Mouse (Mus musculus): ENCODE results near the gene Zfp524.
A peak's percentile ranks its signal among the peaks of the same experiment; 100 is the strongest.
"Not testable (repeated sequence)": the region's sequence is repeated elsewhere in the genome, so short reads cannot be mapped to it uniquely, and the experiment has no call there.

The Zfp524 gene

DNA sequence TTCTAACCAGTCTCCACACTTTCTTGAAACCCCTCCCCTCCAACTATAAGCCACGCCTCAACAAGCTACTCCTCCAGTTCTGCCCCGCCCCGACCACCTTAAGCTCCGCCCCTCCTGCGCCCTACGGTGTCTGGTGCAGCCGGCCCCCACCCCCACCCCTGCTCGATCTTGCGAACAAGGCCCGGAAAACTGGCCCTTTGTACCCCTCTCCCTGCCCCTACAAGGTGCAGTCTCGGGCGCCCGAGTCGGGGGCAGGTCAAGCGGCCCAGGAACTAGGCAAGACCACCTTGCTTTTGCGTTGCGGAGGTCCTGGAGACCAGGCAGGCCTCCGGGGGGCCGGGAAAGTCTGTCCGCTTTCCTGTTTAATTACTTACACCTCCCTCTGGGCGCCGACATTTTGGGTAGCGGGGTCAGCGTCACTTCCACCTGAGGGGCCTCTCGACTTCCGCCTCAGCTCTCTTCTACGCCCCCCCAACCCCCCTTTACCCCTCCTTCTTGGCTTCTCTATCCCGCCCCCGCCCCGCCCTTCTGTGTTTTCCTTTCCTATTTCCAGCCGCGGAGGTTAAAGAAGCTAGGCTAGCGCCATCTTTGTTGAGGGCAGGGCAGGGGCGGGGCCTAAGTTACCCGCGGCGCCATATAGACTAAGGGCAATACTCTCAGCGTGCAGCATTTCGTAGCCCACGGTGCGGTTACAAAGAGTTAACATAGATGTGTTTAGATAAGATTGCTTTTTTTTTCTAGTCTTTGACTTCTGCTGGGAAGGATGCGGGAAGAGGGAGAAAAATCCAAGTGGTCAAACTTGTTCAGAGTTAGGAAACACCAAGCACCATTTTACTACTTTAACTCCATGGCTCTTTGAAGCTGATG lies at the start of gene Zfp524, which contains the start of gene Fiz1:
Zfp524 (plus strand) TSS at position 165 of the 867 bp plus-strand sequence.
Fiz1 (minus strand) TSS at position 447 of the 867 bp plus-strand sequence.
- DNase-seq, result peak; percentile 99

DNA sequence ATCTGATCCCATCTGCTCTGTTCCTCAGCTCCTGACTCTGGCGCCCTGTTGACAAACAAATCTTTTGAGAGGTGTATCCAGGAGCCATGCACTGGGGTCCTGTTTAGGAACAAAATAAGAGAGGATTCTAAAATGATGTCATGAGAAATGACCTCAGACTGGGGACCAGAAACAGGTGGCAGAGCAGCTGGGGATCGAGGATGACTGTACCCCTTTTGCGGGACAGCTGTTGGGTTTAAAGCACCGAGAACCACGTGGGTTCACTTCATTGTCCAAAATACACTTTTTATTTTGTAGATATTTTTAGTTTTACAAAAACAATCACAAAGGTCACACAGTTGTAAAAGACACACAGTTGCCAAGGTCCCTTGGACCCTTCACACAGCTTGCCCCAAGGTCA lies 49.2 kb upstream of the Zfp524 start:
- DNase-seq, result no peak

DNA sequence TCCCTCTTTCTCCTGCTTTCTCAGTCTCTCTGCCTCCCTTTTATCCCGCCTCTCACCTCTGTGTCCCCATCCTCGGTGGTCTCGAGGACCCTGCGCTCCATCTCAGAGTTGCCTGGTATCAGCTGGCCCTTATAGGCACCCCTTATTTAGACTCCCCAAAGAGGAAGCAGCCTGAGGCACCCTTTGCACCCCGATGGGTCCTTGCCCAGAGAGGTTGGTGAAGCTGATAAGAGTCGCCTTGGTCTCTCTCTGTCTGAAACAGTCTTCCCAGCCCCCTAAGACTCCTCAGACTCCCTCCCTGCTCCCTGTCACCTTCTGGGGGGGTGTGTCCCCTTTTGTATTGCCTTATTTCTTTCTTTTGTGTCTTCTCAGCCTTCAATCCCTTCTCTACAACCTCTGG lies 43.1 kb upstream of the Zfp524 start, which contains the start of gene Sbk3:
Sbk3 (minus strand) TSS at position 101 of the 400 bp plus-strand sequence.
- DNase-seq, result no peak

GRCm38 (mm10) chr7:4971710-4972109 lies 42.5 kb upstream of the Zfp524 start:
- no peak for DNase-seq

DNA sequence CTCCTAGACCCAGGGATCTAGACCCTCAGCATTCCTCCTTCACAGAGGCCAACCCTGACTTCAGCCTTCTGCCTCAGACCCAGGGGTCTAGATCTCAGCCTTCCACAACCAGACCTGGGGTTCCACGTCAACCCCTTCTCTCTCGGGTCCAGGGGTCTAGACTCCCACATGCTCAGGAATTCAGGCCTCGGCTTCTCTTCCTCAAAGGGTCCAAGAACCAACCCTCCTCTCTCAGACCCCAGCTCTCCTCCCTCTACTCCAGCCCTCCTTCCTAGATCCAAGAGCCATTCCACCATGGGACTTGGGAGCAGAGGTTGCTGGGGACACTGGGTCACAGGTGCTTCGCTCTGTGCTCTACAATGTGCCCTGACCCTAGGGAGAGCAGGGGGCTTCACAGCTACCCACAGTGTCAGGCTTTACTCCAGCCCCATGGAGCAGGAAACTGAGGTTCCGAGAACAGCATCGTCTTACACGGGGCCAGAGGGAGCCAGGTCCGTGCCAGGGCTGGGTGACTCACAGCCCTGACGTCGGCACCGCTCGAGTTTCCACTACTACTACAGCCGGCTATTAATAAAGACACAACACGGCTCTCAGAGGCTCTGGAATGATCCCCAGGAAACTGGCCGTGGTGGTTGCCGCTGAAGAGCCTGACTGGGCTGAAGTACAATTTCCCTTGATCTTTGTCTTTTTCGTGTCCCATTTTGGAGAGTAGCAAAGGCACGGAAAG lies 41.7 kb upstream of the Zfp524 start:
- no peak for DNase-seq

GRCm38 (mm10) chr7:4975455-4975854 lies 38.8 kb upstream of the Zfp524 start:
- no peak for DNase-seq

DNA sequence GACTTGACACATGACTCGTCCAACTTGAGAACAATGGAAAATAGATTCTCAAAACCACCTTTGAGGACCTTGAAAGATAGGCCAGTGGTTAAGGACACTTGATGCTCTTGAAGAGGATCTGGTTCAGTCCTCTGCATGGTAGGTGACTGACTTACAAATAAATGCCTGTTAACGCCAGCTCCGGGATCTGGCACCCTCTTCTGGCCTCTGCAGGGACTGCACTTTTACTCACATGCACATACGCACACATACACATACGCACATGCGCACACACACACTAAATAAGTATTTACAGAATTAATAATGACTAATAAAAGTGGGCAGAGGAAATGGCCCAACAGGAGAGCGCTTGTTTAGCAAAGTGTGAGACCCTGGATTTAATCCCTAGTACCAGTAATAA lies 37.4 kb upstream of the Zfp524 start:
- DNase-seq, result no peak

GRCm38 (mm10) chr7:4988250-4988649 lies 26.0 kb upstream of the Zfp524 start:
- DNase-seq, result no peak

DNA sequence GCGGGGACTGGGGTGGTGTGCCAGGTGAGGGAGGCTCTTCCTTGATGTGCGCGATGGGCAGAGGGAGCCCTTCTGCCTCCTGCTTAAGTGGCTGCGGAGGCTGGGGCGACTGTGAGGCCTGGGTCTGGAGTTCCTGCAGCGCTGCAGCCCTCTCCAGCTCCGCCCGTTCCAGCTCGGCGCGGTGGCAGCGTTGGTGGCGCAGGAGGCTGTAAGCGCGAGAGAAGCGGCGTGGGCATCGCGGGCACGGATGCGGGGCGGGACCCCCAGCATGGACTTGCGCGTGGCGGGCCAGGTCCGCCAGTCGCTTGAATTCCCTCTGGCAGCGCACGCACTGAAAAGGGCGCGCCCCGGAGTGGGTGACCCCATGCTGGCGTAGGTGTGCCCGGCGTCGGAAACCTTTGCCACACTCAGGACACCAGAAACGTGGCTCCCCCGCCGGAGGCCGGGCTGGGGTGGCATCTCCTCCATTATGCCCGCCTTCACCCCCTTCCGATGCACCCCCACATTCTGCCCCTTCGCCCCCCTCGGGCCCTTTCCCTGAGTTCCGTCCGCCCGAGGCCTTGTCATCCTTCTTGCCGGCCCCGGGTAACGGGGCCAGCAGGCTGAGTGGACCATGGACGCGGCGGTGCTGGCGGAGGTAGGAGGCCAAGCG lies 20.7 kb upstream of the Zfp524 start:
- DNase-seq, result peak; percentile 35 to 42

- DNase-seq, result peak; percentile 33 to 42
These were observed 20.0 kb upstream of the Zfp524 start for GRCm38 (mm10) chr7:4993999-4994788.

- no peak for DNase-seq
These were observed 18.8 kb upstream of the Zfp524 start for GRCm38 (mm10) chr7:4995268-4996002.

GRCm38 (mm10) chr7:4996003-4996895 lies 18.0 kb upstream of the Zfp524 start, which contains the start of gene Zfp579:
Gene Zfp579 (minus strand): TSS chr7:4996158.
- peak; percentile 99 for DNase-seq

DNA sequence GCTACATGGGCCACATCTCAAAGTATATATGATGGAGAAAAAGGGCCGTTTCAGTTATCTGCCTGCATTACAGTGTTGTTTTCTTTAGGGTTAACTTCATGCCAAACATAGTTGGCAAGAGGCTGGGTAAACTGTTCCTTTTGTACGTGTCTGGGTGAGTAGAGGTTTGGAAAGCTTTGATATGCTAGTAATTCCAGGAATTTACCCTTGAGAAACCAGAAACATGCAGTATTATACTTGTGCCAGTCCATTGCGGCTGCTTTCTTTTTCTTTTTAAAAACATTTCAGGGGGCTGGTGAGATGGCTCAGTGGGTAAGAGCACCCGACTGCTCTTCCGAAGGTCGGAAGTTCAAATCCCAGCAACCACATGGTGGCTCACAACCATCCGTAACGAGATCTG lies 17.3 kb upstream of the Zfp524 start:
- no peak for DNase-seq

DNA sequence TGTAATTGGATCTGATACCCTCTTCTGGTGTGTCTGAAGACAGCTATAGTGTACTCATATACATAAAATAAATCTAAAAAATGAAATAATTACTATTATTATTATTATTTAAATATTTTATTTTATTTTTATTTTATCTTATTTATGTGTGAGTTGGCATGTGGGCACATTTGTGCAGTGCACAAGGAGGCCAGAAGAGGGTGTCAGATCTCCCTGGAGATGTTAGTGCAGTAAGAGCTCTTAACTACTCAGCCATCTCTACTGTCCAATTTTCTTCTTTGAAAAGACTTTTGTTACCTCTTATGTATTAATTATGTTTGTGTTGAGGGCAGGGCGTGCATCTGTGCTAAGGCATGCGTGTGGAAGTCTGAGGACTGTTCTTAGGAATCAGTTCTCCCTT lies 14.3 kb upstream of the Zfp524 start:
- no peak for DNase-seq

DNA sequence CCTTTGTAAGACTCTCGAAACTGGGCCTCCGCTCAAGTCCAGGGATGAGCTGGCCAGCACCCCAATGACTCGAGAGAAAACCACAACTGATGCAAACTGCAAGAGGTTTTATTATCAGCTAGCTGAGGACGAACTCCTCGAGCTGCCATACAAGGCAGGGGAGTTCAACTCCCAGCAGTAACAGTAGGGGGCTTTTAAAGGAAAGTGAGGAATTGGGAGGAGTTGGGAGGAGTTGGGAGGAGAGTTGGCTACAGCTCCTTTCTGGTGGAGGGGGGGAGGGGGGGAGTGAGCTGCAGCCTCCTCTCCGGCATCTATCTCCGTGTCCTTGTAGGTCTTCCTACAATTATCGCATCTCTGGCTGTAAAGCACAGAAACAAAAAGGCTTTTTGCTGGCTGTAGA lies 11.3 kb upstream of the Zfp524 start:
- DNase-seq, result not testable (repeated sequence)

DNA sequence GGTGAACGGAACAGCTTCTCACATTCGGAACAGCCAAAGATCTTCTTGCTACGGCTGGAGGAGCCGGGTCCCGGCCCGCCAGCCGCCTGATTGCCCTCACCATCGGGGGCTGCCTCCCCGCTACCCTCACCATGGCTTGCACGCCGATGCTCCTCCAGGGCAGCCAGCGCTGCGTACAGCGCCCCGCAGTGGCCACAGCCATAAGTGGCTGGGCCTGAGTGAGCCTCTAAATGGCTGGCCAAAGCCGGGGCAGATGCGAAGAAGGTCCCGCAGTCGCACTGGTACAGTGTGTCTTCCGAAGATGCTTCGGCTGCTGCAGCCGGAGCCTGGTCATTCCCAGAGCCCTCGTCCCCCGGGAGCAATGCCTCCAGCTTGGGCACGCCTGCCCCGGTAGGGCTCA lies 6.0 kb upstream of the Zfp524 start:
- no peak for DNase-seq

DNA sequence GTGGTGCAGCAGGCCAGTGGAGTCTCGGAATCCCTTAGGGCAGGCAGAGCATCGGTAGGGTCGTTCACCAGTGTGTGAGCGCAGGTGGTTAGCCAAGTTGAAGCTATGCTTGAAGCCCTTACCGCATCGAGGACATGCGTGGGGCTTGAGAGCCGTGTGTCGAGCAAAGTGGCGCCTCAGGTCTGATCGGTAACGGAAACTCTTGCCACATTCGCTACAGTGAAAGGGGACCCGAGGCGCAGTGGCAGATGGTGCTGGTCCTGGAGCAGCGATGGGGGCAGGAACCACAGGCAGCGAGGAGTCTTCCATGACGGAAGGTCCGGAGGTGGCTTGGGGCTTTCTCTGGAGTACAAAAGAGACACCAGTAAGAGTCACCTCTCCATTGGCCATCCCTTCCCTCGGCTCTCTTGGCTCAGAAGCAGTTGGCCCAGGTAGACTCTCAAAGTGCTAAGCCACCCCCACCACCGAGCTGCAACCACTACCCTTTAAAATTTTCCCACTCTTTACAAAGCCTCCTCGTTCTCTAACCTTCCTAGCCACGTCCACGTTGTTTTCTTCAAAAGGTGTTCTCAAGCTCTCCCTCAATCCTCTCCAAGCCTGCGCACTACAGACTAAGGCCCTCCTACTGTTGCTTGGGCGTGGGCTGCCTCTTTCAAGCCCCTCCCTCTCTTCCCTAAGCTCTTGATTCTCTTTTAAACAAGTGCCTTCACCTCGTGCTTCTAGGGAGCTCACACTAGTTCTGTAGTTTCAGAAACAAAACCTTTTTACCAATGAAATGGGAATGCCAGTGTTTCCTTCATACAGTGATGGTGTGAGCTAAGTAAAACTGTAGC lies 1.3 kb upstream of the Zfp524 start:
- no peak for DNase-seq

DNA sequence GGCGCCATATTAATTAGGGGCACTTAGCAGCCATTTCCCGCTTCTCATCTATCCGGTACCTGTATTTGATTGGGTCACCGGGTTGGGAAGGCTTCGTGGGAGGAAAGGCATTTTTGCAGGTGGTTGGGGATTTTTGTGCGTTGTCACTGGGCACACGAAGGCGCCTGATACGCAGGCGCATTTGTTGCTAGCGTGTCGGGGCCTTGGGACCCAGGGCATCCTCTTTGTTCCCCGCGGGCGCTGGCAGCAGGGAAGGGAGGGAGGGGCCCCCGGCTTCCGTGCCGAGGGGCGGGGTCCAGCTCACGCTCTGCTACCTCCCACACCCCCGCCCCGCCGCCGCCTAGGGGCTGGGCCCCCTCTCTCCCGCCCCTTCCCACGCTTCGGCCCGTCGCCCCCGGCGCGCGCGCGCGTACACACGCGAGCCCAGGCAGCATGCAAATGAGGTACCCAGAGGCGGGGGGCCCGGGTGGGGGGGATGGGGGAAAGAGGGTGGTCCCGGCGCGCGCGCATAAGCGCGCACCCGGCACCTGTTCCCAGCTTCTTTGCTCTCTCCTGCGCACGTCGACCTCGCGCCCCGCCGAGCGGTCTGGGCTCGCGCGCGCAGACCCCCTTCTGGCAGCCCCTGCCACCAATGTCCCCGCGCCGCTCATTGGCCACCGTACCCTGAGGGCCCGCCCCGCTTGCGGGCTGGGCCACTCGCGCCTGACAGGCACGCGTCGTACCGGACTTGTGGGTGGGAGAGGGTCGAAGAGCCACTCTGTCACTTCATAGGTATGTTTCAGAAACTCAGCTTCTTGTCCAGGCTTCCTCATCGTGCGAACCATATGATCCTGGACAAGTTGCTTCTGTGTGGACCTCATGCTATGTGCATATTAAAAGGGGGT lies 1.1 kb downstream of the Zfp524 start, which contains the start of gene Gm44973:
Gm44973 (plus strand) TSS at position 379 of the 884 bp plus-strand sequence.
- peak; percentile 97 to 99 for DNase-seq
